Mouse (Mus musculus) cortical plate, adult 2 months (tissue): ENCODE results near the gene Fgd2.

Experiments
- CTCF ChIP-seq: fragments of 200-500 bp; IDR thresholded peaks from 2 replicates; pipeline ENCODE4 v1.5.1; 2011; ENCODE audit warnings: mild to moderate bottlenecking, control low read depth, low read length; ENCODE audit not compliant: insufficient read depth; ENCODE audit errors: extremely low read depth
- POLR2A ChIP-seq: fragments of 200-500 bp; IDR thresholded peaks from 2 replicates; pipeline ENCODE4 v1.6.1; 2011; ENCODE audit warnings: mild to moderate bottlenecking, low read length, control low read depth; ENCODE audit not compliant: insufficient read depth; ENCODE audit errors: extremely low read depth

GRCm38 (mm10) chr17:29370984-29371723, 10.4 kb downstream of the Fgd2 start:
- TF ChIP-seq CTCF (peak; percentile 100), POLR2A (no peak)
